Mouse (Mus musculus): ENCODE data around the gene A3galt2. TPM values are rescaled to one million over a fixed set of nuclear protein-coding genes. Genes with fewer than 3 reads are reported as not detected.
A peak's percentile ranks its signal among the peaks of the same experiment; 100 is the strongest.

A3galt2 gene
- polyA plus RNA-seq, 1 experiment from 2014 or later = not detected

GRCm38 (mm10) chr4:128760029-128760428 is 4.9 kb downstream of the A3galt2 start:
- Histone ChIP-seq H3K27ac (no peak overlapping the region), H3K4me3 (replicated peaks) (no peak overlapping the region), H3K9ac (no peak overlapping the region), H3K36me3 (peaks cover under 1% of the 10 kb centered on the region; the same call in 1 of the 2 replicates), H3K27me3 (no peaks in the 10 kb centered on the region), H3K9me3 (replicated peaks) (peaks cover 7% of the 10 kb centered on the region), H3K4me2 (peak overlapping the region; percentile 13), H3K4me1 (replicated peaks) (peaks cover 25% of the 10 kb centered on the region)
- peak; percentile 91 for ATAC-seq (ENCODE audit: low read depth)
- peak; percentile 65 for DNase-seq
- WGBS (ENCODE audit: insufficient replicate concordance) = 25% methylated on average over 6 of the region's 6 CpGs

GRCm38 (mm10) chr4:128766929-128767328 is 11.8 kb downstream of the A3galt2 start:
- Histone ChIP-seq H3K4me1 (replicated peaks) (peaks cover 9% of the 10 kb centered on the region), H3K9me3 (replicated peaks) (peaks cover 7% of the 10 kb centered on the region), H3K4me2 (no peak overlapping the region), H3K9ac (no peak overlapping the region), H3K36me3 (no peaks in the 10 kb centered on the region), H3K4me3 (replicated peaks) (no peak overlapping the region), H3K27ac (no peak overlapping the region), H3K27me3 (0 out of 2 replicates have a peak, but pooled peaks cover 2% of the 10 kb centered on the region)
- 80% methylated on average over 20 of the region's 20 CpGs for WGBS (ENCODE audit: insufficient replicate concordance)
- DNase-seq (no peak), ATAC-seq (ENCODE audit: low read depth) (no peak)

GRCm38 (mm10) chr4:128768120-128768519 is 13.0 kb downstream of the A3galt2 start:
- 69% methylated on average over 13 of the region's 13 CpGs for WGBS (ENCODE audit: insufficient replicate concordance)
- Histone ChIP-seq H3K27ac (no peak overlapping the region), H3K4me2 (no peak overlapping the region), H3K9me3 (replicated peaks) (peaks cover 5% of the 10 kb centered on the region), H3K9ac (no peak overlapping the region), H3K36me3 (peaks cover 7% of the 10 kb centered on the region), H3K4me3 (replicated peaks) (no peak overlapping the region), H3K27me3 (0 out of 2 replicates have a peak, but pooled peaks cover 2% of the 10 kb centered on the region), H3K4me1 (replicated peaks) (peaks cover 9% of the 10 kb centered on the region)
- DNase-seq = no peak
- no peak for ATAC-seq (ENCODE audit: low read depth)

- Histone ChIP-seq H3K27me3 (0 out of 2 replicates have a peak, but pooled peaks cover 2% of the 10 kb centered on the region), H3K9me3 (replicated peaks) (no peaks in the 10 kb centered on the region), H3K27ac (no peak overlapping the region), H3K9ac (no peak overlapping the region), H3K36me3 (peaks cover 23% of the 10 kb centered on the region), H3K4me3 (replicated peaks) (no peak overlapping the region), H3K4me1 (replicated peaks) (peaks cover 9% of the 10 kb centered on the region), H3K4me2 (no peak overlapping the region)
- WGBS (ENCODE audit: insufficient replicate concordance) = 66% methylated on average over 13 of the region's 13 CpGs
- DNase-seq (no peak), ATAC-seq (ENCODE audit: low read depth) (no peak)
These were observed 14.6 kb downstream of the A3galt2 start for GRCm38 (mm10) chr4:128769569-128770355.

GRCm38 (mm10) chr4:128770698-128771097 is 15.5 kb downstream of the A3galt2 start:
- H3K27ac ChIP-seq = no peak overlapping the region
- ATAC-seq (ENCODE audit: low read depth) = no peak
- H3K4me2 ChIP-seq = no peak overlapping the region
- H3K27me3 ChIP-seq = 0 out of 2 replicates have a peak, but pooled peaks cover 2% of the 10 kb centered on the region
- peaks cover 32% of the 10 kb centered on the region for H3K36me3 ChIP-seq
- no peak overlapping the region for H3K9ac ChIP-seq
- no peak for DNase-seq
- peaks cover 9% of the 10 kb centered on the region for H3K4me1 ChIP-seq (replicated peaks)
- 81% methylated on average over 5 of the region's 5 CpGs for WGBS (ENCODE audit: insufficient replicate concordance)
- no peak overlapping the region for H3K4me3 ChIP-seq (replicated peaks)
- H3K9me3 ChIP-seq (replicated peaks) = no peaks in the 10 kb centered on the region

GRCm38 (mm10) chr4:128773820-128774219 is 18.7 kb downstream of the A3galt2 start:
- Histone ChIP-seq H3K9me3 (replicated peaks) (no peaks in the 10 kb centered on the region), H3K36me3 (peaks cover 60% of the 10 kb centered on the region), H3K4me1 (replicated peaks) (peaks cover 9% of the 10 kb centered on the region), H3K9ac (no peak overlapping the region), H3K27me3 (no peaks in the 10 kb centered on the region), H3K4me2 (no peak overlapping the region), H3K4me3 (replicated peaks) (no peak overlapping the region), H3K27ac (no peak overlapping the region)
- ATAC-seq (ENCODE audit: low read depth) (no peak), DNase-seq (no peak)
- WGBS (ENCODE audit: insufficient replicate concordance) = 86% methylated on average over 11 of the region's 11 CpGs

- H3K9me3 ChIP-seq (replicated peaks) = no peaks in the 10 kb centered on the region
- 93% methylated on average over 9 of the region's 9 CpGs for WGBS (ENCODE audit: insufficient replicate concordance)
- no peak overlapping the region for H3K4me3 ChIP-seq (replicated peaks)
- H3K27me3 ChIP-seq = no peaks in the 10 kb centered on the region
- no peak overlapping the region for H3K27ac ChIP-seq
- H3K36me3 ChIP-seq = peaks cover 64% of the 10 kb centered on the region
- no peak overlapping the region for H3K9ac ChIP-seq
- no peak; the same call in 1 of the 2 replicates for ATAC-seq (ENCODE audit: low read depth)
- peak; percentile 20 for DNase-seq
- peaks cover 8% of the 10 kb centered on the region for H3K4me1 ChIP-seq (replicated peaks)
- H3K4me2 ChIP-seq = no peak overlapping the region
These were observed 19.3 kb downstream of the A3galt2 start for GRCm38 (mm10) chr4:128774467-128774866.

- Histone ChIP-seq H3K36me3 (peaks cover 87% of the 10 kb centered on the region), H3K9ac (no peak overlapping the region), H3K4me1 (replicated peaks) (no peaks in the 10 kb centered on the region), H3K9me3 (replicated peaks) (no peaks in the 10 kb centered on the region), H3K27me3 (no peaks in the 10 kb centered on the region), H3K27ac (no peak overlapping the region), H3K4me2 (no peak overlapping the region), H3K4me3 (replicated peaks) (no peak overlapping the region)
- WGBS (ENCODE audit: insufficient replicate concordance) = 49% methylated on average over 20 of the region's 20 CpGs
- ATAC-seq (ENCODE audit: low read depth) (peak; percentile 41; the same call in 1 of the 2 replicates), DNase-seq (peak; percentile 57)
These were observed 21.6 kb downstream of the A3galt2 start for GRCm38 (mm10) chr4:128776568-128777289.

GRCm38 (mm10) chr4:128777593-128777992 is 22.4 kb downstream of the A3galt2 start:
- Histone ChIP-seq H3K9me3 (replicated peaks) (no peaks in the 10 kb centered on the region), H3K36me3 (peaks cover 93% of the 10 kb centered on the region), H3K4me1 (replicated peaks) (peaks cover 7% of the 10 kb centered on the region), H3K9ac (no peak overlapping the region), H3K4me3 (replicated peaks) (no peak overlapping the region), H3K27me3 (no peaks in the 10 kb centered on the region), H3K27ac (no peak overlapping the region), H3K4me2 (no peak overlapping the region)
- WGBS (ENCODE audit: insufficient replicate concordance) = 81% methylated on average over 11 of the region's 11 CpGs
- no peak for ATAC-seq (ENCODE audit: low read depth)
- no peak for DNase-seq

- Histone ChIP-seq H3K9me3 (replicated peaks) (no peaks in the 10 kb centered on the region), H3K4me1 (replicated peaks) (peaks cover 15% of the 10 kb centered on the region), H3K27ac (0 out of 2 replicates have a peak overlapping the region, but pooled peaks have one; percentile 38), H3K4me2 (no peak overlapping the region), H3K36me3 (peaks cover 92% of the 10 kb centered on the region), H3K27me3 (no peaks in the 10 kb centered on the region), H3K9ac (no peak overlapping the region), H3K4me3 (replicated peaks) (no peak overlapping the region)
- no peak for ATAC-seq (ENCODE audit: low read depth)
- DNase-seq = no peak
- WGBS (ENCODE audit: insufficient replicate concordance) = 80% methylated on average over 7 of the region's 7 CpGs
These were observed 26.9 kb downstream of the A3galt2 start for GRCm38 (mm10) chr4:128782037-128782436.

- ATAC-seq (ENCODE audit: low read depth) = peak; percentile 69
These were observed 27.5 kb downstream of the A3galt2 start for GRCm38 (mm10) chr4:128782645-128783044.

More at GRCm38 (mm10) chr4:128782645-128783044, 27.5 kb downstream of the A3galt2 start:
- DNase-seq = no peak
- Histone ChIP-seq H3K27ac (peak overlapping the region; percentile 38), H3K27me3 (no peaks in the 10 kb centered on the region), H3K4me3 (replicated peaks) (no peak overlapping the region), H3K9me3 (replicated peaks) (no peaks in the 10 kb centered on the region), H3K36me3 (peaks cover 91% of the 10 kb centered on the region), H3K9ac (no peak overlapping the region; the same call in 1 of the 2 replicates), H3K4me2 (no peak overlapping the region), H3K4me1 (replicated peaks) (peaks cover 15% of the 10 kb centered on the region)
- 19% methylated on average over 4 of the region's 4 CpGs for WGBS (ENCODE audit: insufficient replicate concordance)

Measured in liver, embryonic 13.5 days (tissue).